In genomic region chr17:6778332-6778683, GRCm38 (mm10) we compare ENCODE assay signal across 8 mouse cellular contexts. TPM values are rescaled to one million over a fixed set of nuclear protein-coding genes. Genes with fewer than 3 reads are reported as not detected.
DNase-seq lines count a peak whose midpoint lies in the region; TF ChIP-seq lines count a peak whose summit lies in the region.

No protein-coding gene starts in this region.

- TF ChIP-seq CTCF in ES-Bruce4 (IDR thresholded peaks at IDR 0.05; ENCODE audit: low read depth, low read length): no peak

- DNase-seq in 416B (ENCODE audit: low read depth): peak; percentile 81
- DNase-seq in embryo, embryonic 11 days: peak; percentile 76
- DNase-seq in heart, adult 9 months (ENCODE audit: low spot score in 2 of 2): peak; percentile 69 to 73
- peak; percentile 64 for DNase-seq in kidney, adult 18-20 months
- peak; percentile 44 for DNase-seq in lung, postnatal 14 days
- peak; percentile 76 for DNase-seq in retina, embryonic 14.5 days (ENCODE audit: low spot score)
- no peak for DNase-seq in left cerebral cortex, adult 8-10 months (ENCODE audit: low spot score in 2 of 2)

- H3K27me3 ChIP-seq in ES-Bruce4 (ENCODE audit: control insufficient read depth, insufficient read depth, low read length, poor library complexity, severe bottlenecking): no peaks in the 10 kb centered on the region

- H3K4me1 ChIP-seq in ES-Bruce4 (ENCODE audit: control insufficient read depth, insufficient read depth, low read length): peaks cover 9% of the 10 kb centered on the region

- no peak for TF ChIP-seq EP300 in ES-Bruce4 (IDR thresholded peaks at IDR 0.05; ENCODE audit: insufficient read depth, low read depth, low read length)

- no peaks in the 10 kb centered on the region for H3K9me3 ChIP-seq in ES-Bruce4 (replicated peaks; ENCODE audit: control insufficient read depth, insufficient read depth, low read length, poor library complexity, severe bottlenecking)

- H3K4me3 ChIP-seq in ES-Bruce4 (ENCODE audit: low read depth, low read length): peak overlapping the region; percentile 55

- no peak for TF ChIP-seq POLR2A in ES-Bruce4 (IDR thresholded peaks at IDR 0.05; ENCODE audit: insufficient read depth, low read length)

- H3K36me3 ChIP-seq in ES-Bruce4 (ENCODE audit: control insufficient read depth, insufficient read depth, low read length, poor library complexity, severe bottlenecking): no peaks in the 10 kb centered on the region

- H3K9ac ChIP-seq in ES-Bruce4 (ENCODE audit: low read depth, poor library complexity, severe bottlenecking): peak overlapping the region; percentile 41

- H3K27ac ChIP-seq in ES-Bruce4 (ENCODE audit: insufficient read depth, low read length): peak overlapping the region; percentile 65

RNA-seq across cellular contexts. Expression of gene Ezr, which starts 4.3 kb away (rescaled TPM):
- 163 and 168 TPM in 2 replicates for polyA plus RNA-seq in ES-Bruce4 (2011; ENCODE audit: insufficient read depth, insufficient read length, low read depth, missing spikeins)
- 10 to 100 TPM; 37.9 to 48.8 (median 40.2) TPM for total RNA-seq in left cerebral cortex, adult 8-10 months (2022)

Comparison
In these comparisons a context has a peak if more than half of its experiments do, and no peak if none do; other contexts are left out.
1. DNase-seq: peak in 416B (single experiment), embryo, embryonic 11 days (single experiment), heart, adult 9 months (2 of 2), kidney, adult 18-20 months (single experiment), lung, postnatal 14 days (single experiment) and retina, embryonic 14.5 days (single experiment); none in left cerebral cortex, adult 8-10 months (0 of 2).